Mouse (Mus musculus): ENCODE measurements around the gene Fxyd5.

Gene Fxyd5

DNA sequence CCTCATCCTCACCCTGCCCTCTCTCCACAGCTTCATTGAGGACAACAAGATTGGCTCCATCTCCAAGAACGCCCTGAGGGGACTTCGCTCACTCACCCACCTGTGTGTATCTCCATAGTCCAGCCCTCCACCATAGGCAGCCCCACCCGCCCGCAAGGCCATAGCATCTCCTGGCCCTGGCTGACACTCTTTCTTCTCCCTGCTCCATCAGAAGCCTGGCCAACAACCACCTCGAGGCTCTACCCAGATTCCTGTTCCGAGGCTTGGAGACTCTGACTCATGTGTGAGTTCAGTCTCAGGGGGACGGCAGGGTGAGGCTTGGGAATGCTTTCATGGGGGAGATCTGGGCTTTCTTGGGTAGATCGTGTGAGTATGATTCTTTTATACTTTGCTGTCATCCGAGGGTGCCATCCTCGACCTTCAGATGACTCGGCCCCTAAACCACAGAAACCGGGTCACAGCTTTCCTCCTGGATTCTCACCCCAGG, 20.8 kb upstream of the Fxyd5 start:
- in situ Hi-C loops (cut with MseI, MboI) = no loop called here

DNA sequence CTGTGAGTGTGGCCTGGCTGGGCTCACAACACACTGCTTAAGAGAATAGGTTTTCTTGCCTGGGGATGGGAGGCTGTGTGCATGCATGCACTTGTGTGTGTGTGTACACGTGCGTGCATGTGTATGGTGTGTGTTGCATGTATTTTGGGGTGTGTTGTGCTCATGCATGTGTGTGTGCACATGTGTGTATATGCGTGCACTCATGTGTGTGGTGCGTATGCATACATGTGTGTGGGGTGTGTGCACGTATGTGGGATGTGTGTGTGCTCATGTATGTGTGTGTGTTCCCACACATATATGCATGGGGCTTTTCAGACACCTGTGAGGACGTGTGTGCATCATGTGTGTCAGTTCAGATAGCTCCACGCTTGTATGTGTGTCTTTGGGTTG, 18.3 kb upstream of the Fxyd5 start:
- in situ Hi-C loops (cut with MseI, MboI) = no loop called here

GRCm38 (mm10) chr7:31059919-31060620, 17.8 kb upstream of the Fxyd5 start:
- in situ Hi-C loops (cut with MseI, MboI) = loop anchor here (5.0 kb wide), 2 partner anchors 32 to 37 kb away; no protein-coding TSS in a partner anchor

GRCm38 (mm10) chr7:31059108-31059507, 16.8 kb upstream of the Fxyd5 start, which contains the start of gene Lgi4:
TSS of gene Lgi4 (plus strand) at chr7:31059342.
- in situ Hi-C loops (cut with MseI, MboI) = loop anchor here (5.0 kb wide), 2 partner anchors 33 to 38 kb away; no protein-coding TSS in a partner anchor

DNA sequence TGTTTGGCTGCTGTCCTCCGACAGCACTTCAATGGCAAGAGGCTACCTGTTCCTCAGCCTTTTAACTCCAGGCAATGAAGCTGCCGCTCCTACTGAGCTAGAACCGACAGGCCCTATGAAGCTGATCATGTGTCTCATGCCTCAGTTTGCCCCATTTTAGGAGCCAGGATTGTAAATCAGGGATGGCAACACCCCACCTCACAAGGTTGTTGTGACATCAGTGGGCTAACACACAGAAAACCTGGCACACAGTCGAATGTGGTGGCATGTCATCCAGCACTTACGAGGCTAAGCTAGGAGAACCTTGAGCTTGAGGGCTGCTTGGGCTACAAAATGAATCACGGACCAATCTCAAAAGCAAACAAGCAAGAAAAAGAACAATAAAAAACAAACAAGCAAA, 15.9 kb upstream of the Fxyd5 start:
- in situ Hi-C loops (cut with MseI, MboI) = loop anchor here (5.0 kb wide), 2 partner anchors 34 to 39 kb away; no protein-coding TSS in a partner anchor

DNA sequence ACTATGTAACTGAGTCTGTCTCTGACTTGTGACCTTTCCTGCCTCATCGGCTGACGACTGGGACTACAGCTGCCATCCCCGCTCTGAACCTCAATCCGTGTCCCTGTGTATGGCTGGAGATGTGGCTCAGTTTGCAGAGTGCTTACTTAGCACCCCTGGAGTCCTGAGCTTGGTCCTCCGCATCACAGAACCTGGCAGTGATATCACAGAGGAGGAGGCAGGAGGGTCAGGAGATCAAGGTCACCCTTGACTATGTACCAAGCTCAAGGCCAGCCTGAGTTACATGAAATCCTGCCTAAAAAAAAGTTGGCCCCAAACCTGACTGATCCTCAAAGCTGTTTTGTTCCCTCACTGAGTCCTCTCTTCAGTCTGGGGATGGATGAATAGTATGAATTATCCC, 15.4 kb upstream of the Fxyd5 start:
- in situ Hi-C loops (cut with MseI, MboI) = loop anchor here (5.0 kb wide), 2 partner anchors 35 to 40 kb away; no protein-coding TSS in a partner anchor

GRCm38 (mm10) chr7:31057071-31057470, 14.8 kb upstream of the Fxyd5 start, which contains the start of gene Fxyd1:
TSS of gene Fxyd1 (minus strand) at chr7:31057199.
- in situ Hi-C loops (cut with MseI, MboI) = loop anchor here (5.0 kb wide), 2 partner anchors 35 to 40 kb away; no protein-coding TSS in a partner anchor

- in situ Hi-C loops (cut with MseI, MboI) = loop anchor here (5.0 kb wide), 2 partner anchors 36 to 41 kb away; no protein-coding TSS in a partner anchor
Measured at GRCm38 (mm10) chr7:31056448-31056847, 14.2 kb upstream of the Fxyd5 start.

DNA sequence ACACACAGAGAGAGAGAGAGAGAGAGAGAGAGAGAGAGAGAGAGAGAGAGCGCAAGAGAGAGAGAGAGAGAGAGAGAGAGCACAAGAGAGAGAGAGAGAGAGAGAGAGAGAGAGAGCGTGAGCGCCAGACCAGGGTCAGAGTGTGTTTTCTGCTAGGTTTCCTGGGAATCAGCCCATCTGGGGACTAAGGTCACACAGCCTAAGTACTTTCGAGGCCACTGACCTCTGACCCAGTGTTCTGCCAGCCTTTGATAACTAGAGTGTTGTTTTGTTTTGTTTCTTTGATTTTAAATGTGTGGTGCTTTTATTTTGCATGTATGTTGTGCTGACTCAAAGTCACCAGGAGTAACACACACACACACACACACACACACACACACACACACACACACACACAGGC, 13.6 kb upstream of the Fxyd5 start:
- in situ Hi-C loops (cut with MseI, MboI) = loop anchor here (5.0 kb wide), 2 partner anchors 36 to 41 kb away; no protein-coding TSS in a partner anchor

DNA sequence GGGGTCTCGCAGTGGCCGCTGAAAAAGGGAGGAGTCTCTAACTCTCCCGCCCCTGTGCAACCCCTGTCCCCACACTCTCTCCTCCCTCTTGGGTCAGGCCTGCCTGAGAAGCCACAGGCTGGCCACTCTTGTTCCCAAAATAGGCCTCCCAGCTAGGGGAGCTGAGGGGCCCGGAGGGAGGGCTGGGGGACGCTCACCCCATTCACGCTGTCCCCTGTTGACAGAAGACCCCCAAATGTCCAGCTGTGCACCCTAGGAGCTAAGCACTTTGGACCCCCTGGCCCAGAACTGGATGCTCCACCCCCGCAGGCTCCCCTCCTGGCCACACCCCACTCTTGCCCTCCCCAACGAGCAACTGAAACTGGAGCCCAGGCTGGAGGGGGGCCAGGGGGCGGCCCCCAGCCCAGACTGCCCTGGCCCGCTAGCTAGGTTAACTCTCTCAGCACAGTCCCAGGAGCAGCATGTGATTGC, 13.1 kb upstream of the Fxyd5 start:
- in situ Hi-C loops (cut with MseI, MboI) = loop anchor here (5.0 kb wide), 2 partner anchors 37 to 42 kb away; no protein-coding TSS in a partner anchor

GRCm38 (mm10) chr7:31054661-31055320, 12.5 kb upstream of the Fxyd5 start:
- in situ Hi-C loops (cut with MseI, MboI) = loop anchor here (5.0 kb wide), 2 partner anchors 38 to 43 kb away; no protein-coding TSS in a partner anchor

DNA sequence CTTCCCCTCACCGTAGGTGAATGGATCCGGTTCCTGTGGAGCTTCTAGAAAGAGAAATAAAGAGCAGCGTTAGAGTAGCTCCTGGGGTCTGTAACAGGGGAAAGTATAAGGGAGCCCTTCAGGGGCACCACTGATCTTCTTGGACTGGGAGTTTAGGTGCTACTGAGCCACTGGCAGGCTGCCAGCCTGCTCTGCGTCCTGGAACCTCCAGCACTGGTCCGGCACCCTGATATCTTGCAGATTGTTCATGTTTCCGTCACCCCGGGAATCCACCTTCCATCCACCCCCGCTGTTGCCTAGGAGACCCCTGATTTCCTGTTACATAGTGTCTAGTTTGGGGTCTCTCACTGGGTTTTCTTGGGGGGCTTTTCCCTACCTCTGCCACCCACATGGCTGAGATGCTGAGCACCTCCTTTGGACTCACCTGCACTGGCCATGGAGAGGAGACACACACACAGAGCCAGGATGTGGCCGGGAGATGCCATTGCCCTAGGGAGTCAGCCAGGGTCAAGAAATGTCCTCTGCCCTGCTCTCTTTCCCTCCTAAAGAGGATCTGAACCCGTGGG, 11.7 kb upstream of the Fxyd5 start:
- in situ Hi-C loops (cut with MseI, MboI) = no loop called here

GRCm38 (mm10) chr7:31052636-31053434, 10.6 kb upstream of the Fxyd5 start:
- in situ Hi-C loops (cut with MseI, MboI) = no loop called here

DNA sequence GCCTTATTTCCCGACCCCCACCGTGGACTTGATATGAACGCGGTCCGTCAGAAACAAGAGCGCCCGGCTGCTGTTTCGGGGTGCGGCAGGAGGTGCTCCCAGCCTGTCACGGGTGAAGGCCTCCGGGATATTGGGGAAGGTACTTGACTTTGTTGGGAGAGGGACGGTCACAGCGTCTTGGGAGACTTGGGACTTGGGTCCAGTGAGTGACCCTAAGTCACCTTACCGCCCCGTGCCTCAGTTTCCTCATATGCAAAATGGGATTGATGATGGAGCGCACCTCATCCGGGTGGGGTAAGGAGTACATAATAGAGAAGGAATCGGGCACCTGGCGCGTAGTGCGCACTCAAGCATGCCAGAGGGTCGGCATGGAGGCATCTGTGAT, 10.0 kb upstream of the Fxyd5 start:
- in situ Hi-C loops (cut with MseI, MboI) = no loop called here

DNA sequence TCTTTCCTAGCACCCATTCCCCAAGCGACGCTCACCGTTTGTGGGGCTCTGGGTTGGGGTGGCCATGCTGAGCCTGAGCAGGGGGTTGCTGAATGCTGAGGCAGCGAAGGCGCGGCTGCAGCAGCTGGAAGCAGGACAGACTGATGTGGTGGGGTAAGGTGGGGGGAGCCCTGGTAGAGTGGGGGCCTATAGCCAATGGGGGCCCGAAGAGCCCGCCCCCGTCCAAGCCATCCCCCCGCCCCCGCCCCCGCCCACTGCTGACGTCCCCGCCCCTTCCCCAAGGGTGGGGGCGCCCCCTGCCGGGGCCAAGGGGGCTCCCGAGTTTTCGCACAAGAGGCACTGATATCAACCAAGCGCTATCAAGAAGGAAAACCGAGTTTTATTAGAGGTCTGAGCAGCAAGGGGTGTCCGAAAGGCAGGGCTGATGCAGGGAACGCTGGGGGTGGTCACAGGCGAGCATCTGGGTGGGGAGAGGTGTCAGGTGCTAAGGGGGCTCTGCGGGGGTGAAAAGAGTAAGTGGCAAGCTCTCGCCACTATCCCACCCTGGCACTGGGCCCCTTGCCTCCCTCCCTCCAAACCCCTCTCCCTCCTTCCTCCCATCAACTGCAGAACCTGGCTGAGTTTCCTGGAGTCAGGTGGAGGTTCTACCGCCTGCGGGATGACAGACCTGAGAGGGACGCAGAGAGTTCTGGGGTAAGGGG, 9.2 kb upstream of the Fxyd5 start, which contains the start of gene Fxyd7:
TSS of gene Fxyd7 (minus strand) at position 147 of the 701 bp plus-strand sequence.
- in situ Hi-C loops (cut with MseI, MboI) = no loop called here

DNA sequence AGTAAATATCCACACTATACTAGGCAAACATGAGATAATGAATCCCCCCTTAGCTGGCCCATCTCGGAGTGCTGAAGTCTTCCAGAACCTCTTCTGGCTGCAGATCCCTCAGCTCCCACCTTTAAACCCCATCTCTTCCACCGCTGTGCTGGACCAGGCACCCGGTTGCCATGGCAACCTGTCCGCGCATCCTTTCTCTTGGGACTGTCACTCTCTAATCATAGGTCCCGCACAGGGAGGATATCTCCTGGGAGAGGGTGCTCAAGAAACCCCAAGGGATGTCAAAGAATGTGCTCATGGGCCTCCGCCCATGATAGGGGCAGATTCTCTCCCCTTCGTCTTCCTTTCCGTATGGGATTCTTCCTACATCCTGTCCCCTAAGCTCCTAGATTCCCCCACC, 8.6 kb upstream of the Fxyd5 start:
- in situ Hi-C loops (cut with MseI, MboI) = no loop called here

- in situ Hi-C loops (cut with MseI, MboI) = no loop called here
Measured at GRCm38 (mm10) chr7:31050487-31050886, 8.2 kb upstream of the Fxyd5 start.

DNA sequence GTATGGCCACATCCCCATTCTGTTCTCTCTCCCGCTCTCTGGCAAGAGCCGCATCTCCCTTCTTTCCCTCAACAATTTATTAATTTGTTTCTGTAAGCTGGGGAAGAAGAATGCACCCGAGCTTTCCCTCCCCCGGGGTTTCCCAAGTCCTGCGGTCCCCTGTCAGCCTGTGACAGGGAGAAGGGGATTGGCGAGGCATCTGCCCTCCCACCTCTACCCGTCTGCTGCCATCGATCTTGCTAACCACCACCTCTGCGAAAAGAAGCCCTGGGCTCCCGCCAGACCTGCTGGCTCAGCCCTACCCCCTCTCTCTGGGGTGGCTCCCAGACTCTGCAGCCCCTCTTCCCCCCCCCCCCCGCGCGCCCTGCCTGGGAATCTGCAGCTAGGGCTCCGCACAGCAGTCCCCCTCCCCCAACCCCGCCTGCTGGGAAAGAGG, 7.6 kb upstream of the Fxyd5 start:
- in situ Hi-C loops (cut with MseI, MboI) = no loop called here

DNA sequence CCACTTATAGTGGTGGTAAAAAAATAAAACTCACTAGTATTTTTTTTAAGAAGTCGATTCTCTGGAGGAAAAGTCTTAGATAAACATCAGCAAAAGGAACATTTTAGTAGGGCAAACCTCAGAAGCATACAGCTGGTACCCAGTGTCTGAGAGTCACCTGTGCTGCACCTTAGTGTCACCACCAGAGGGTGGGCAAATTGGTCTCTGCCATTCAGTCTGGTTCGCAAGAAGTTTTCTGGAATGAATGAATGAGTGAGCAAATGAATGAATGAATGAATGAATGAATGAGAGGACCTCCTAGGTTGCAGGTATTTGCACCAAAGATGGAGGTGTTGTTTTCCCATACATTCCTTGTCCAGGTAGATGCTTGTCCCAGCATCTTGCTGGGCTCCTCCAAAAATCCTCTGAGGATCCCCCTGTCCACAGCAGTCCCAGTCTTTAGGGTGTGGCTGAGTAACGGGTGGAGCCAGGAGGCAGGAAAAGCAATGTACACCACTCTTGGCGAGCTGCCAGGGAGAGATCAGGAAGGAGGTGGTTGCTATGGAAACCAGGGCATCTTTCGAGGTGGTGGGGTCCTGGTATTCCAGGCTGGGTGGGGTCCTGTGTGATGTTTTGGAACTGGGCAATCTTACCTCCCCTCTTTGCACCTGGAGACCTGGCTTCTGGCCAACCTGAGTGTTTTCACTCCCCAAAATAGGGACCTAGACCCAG, 7.0 kb upstream of the Fxyd5 start:
- in situ Hi-C loops (cut with MseI, MboI) = no loop called here
